In genomic region chr13:92440286-92440685, GRCm38 (mm10) we compare ENCODE assay signal across 31 mouse cellular contexts. TPM values are rescaled to one million over a fixed set of nuclear protein-coding genes. Genes with fewer than 3 reads are reported as not detected.
"Had no signal": no experiment of that assay in that cellular context is flagged by ENCODE, and none has a peak within 500 bp of the region (broad histone marks: within the 10 kb centered on the region; RNA-seq: fewer than 3 reads in every experiment).

No protein-coding gene starts in this region.

- H3K27ac ChIP-seq: gastrocnemius, adult 2 months; heart, adult 2 months; hindbrain, embryonic 10.5 days; hindbrain, embryonic 12.5 days; hindbrain, embryonic 14.5 days; intestine, embryonic 15.5 days; kidney, postnatal 0 days; left cerebral cortex, adult 2 months; limb, embryonic 10.5 days; limb, embryonic 12.5 days; liver, embryonic 14.5 days had no signal

- ATAC-seq: hindbrain, embryonic 16.5 days; inflammation-experienced regulatory T-cells, adult 6 months; intestine, embryonic 15.5 days; intestine, postnatal 0 days had no signal

- H3K9me3 ChIP-seq: heart, embryonic 12.5 days; hindbrain, embryonic 10.5 days; hindbrain, embryonic 12.5 days; intestine, embryonic 15.5 days; limb, embryonic 10.5 days; limb, embryonic 12.5 days had no signal

- H3K9ac ChIP-seq: heart, embryonic 12.5 days; hindbrain, embryonic 12.5 days; hindbrain, embryonic 14.5 days; intestine, embryonic 15.5 days; limb, embryonic 12.5 days; liver, embryonic 14.5 days had no signal

- H3K4me1 ChIP-seq: heart, embryonic 12.5 days; hindbrain, embryonic 10.5 days; hindbrain, embryonic 12.5 days; intestine, embryonic 15.5 days; limb, embryonic 10.5 days; limb, embryonic 12.5 days had no signal

- DNase-seq: gastrocnemius, adult 2 months; gastrocnemius, postnatal 10 days; gastrocnemius, postnatal 25 days; heart, adult 2 months; heart, postnatal 10 days; heart, postnatal 4 days; kidney, adult 18-20 months; kidney, adult 8-10 months; kidney, postnatal 14 days; kidney, postnatal 36 days; layer of hippocampus, adult 9-11 months; liver had no signal

- H3K4me2 ChIP-seq: heart, embryonic 12.5 days; hindbrain, embryonic 12.5 days; hindbrain, embryonic 14.5 days; intestine, embryonic 15.5 days; limb, embryonic 12.5 days; liver, embryonic 11.5 days had no signal

- H3K4me3 ChIP-seq: gastrocnemius, adult 2 months; heart, adult 2 months; heart, embryonic 12.5 days; hindbrain, embryonic 10.5 days; hindbrain, embryonic 12.5 days; intestine, embryonic 15.5 days; left cerebral cortex, adult 2 months; limb, embryonic 10.5 days; limb, embryonic 12.5 days had no signal

- H3K27me3 ChIP-seq: hindbrain, embryonic 12.5 days; intestine, embryonic 15.5 days; limb, embryonic 12.5 days had no signal

- H3K36me3 ChIP-seq: heart, embryonic 12.5 days; hindbrain, embryonic 10.5 days; hindbrain, embryonic 12.5 days; intestine, embryonic 15.5 days; limb, embryonic 10.5 days; limb, embryonic 12.5 days had no signal

RNA-seq across cellular contexts. Expression of gene Ankrd34b, which starts 14.6 kb away (rescaled TPM):
- total RNA-seq: gastrocnemius, adult 2 months; gastrocnemius, postnatal 25 days; gastrocnemius, postnatal 4 days; granulocyte monocyte progenitor cell, adult 5-6 weeks; heart, adult 2 months; heart, postnatal 10 days; heart, postnatal 25 days had no signal
- polyA plus RNA-seq: heart, adult 2 months; large intestine, adult 2 months; limb, embryonic 12.5 days; liver, embryonic 14.5 days had no signal

RNA-seq across cellular contexts. Expression of gene Fam151b, which starts 43.5 kb away (rescaled TPM):
- polyA plus RNA-seq: heart, embryonic 12.5 days; heart, embryonic 16.5 days; hindbrain, embryonic 14.5 days; hindbrain, embryonic 16.5 days; intestine, embryonic 15.5 days had no signal
